Mouse (Mus musculus): ENCODE data around the gene Cpvl. TPM values are rescaled to one million over a fixed set of nuclear protein-coding genes. Genes with fewer than 3 reads are reported as not detected.

The Cpvl gene
- polyA plus RNA-seq, 1 experiment: not detected

GRCm38 (mm10) chr6:53951421-53951820 is 27.1 kb downstream of the Cpvl start:
- TF ChIP-seq POLR2A (IDR thresholded peaks at IDR 0.05; ENCODE audit: insufficient read depth, low read depth, low read length) (no peak), CTCF (IDR thresholded peaks at IDR 0.05; ENCODE audit: insufficient read depth, low read depth, low read length) (no peak)
- WGBS: 79% methylated on average over 4 of the region's 4 CpGs
- Histone ChIP-seq H3K27ac (ENCODE audit: insufficient read depth, low read depth, low read length) (no peak overlapping the region), H3K4me1 (ENCODE audit: control insufficient read depth, insufficient read depth, low read length) (peaks cover 14% of the 10 kb centered on the region), H3K4me3 (ENCODE audit: insufficient read depth, low read depth, low read length) (no peak overlapping the region)

DNA sequence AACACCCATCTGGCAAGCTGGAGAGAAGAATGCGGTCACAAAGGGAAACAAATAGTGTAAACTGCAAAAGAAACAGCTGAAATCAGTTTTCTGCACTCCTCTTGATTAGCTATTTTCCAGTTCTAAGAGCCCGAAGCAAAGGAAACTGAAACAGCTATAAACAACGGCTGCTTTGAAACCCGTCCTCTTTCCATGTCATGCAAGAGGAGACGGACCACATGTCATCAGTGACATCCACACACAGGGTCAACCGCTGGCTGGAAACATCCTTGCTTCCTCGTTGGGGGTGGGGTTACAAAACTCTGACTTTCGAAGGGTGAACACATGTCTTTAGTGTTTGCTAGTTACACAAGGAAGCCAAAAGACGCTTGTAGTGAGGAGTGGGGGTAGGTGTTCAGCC is 27.6 kb downstream of the Cpvl start:
- H3K27ac ChIP-seq (ENCODE audit: insufficient read depth, low read depth, low read length): no peak overlapping the region
- 55% methylated on average over 9 of the region's 9 CpGs for WGBS
- TF ChIP-seq CTCF (IDR thresholded peaks at IDR 0.05; ENCODE audit: insufficient read depth, low read depth, low read length) (no peak), POLR2A (IDR thresholded peaks at IDR 0.05; ENCODE audit: insufficient read depth, low read depth, low read length) (no peak)
- H3K4me1 ChIP-seq (ENCODE audit: control insufficient read depth, insufficient read depth, low read length): peaks cover 14% of the 10 kb centered on the region
- H3K4me3 ChIP-seq (ENCODE audit: insufficient read depth, low read depth, low read length): no peak overlapping the region

GRCm38 (mm10) chr6:53948388-53949035 is 30.0 kb downstream of the Cpvl start:
- TF ChIP-seq CTCF (IDR thresholded peaks at IDR 0.05; ENCODE audit: insufficient read depth, low read depth, low read length) (no peak), POLR2A (IDR thresholded peaks at IDR 0.05; ENCODE audit: insufficient read depth, low read depth, low read length) (no peak)
- WGBS: 30% methylated on average over 4 of the region's 4 CpGs
- Histone ChIP-seq H3K27ac (ENCODE audit: insufficient read depth, low read depth, low read length) (peak overlapping the region; percentile 50; the same call in 1 of the 2 replicates), H3K4me1 (ENCODE audit: control insufficient read depth, insufficient read depth, low read length) (peaks cover 16% of the 10 kb centered on the region), H3K4me3 (ENCODE audit: insufficient read depth, low read depth, low read length) (no peak overlapping the region)

- Histone ChIP-seq H3K27ac (ENCODE audit: insufficient read depth, low read depth, low read length) (no peak overlapping the region), H3K4me3 (ENCODE audit: insufficient read depth, low read depth, low read length) (no peak overlapping the region), H3K4me1 (ENCODE audit: control insufficient read depth, insufficient read depth, low read length) (peaks cover 6% of the 10 kb centered on the region)
- TF ChIP-seq POLR2A (IDR thresholded peaks at IDR 0.05; ENCODE audit: insufficient read depth, low read depth, low read length): no peak
- WGBS: 76% methylated on average over 5 of the region's 5 CpGs
Measured at GRCm38 (mm10) chr6:53944887-53945286, 33.6 kb downstream of the Cpvl start.

DNA sequence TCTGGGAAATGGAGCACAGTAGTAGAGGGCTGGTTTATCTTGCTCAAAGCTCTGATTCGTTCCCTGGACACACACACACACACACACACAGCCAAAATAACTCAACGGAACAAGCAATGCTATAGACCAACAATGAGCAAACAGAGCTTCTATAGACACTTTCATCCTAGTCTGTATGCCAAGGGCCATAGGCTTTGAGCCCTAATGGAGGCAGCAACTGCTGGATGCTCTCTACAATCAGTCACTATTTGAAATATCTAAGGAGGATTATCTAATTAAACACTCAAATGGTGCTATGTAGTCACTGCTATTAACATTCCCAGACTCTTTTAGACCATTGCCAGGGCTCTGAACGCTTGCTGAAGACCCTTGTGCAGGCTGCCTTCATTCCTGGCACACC is 34.1 kb downstream of the Cpvl start:
- H3K4me3 ChIP-seq (ENCODE audit: insufficient read depth, low read depth, low read length): no peak overlapping the region
- WGBS: 37% methylated on average over 3 of the region's 3 CpGs
- peaks cover 4% of the 10 kb centered on the region for H3K4me1 ChIP-seq (ENCODE audit: control insufficient read depth, insufficient read depth, low read length)
- no peak for TF ChIP-seq POLR2A (IDR thresholded peaks at IDR 0.05; ENCODE audit: insufficient read depth, low read depth, low read length)
- peak overlapping the region; percentile 15; the same call in 1 of the 2 replicates for H3K27ac ChIP-seq (ENCODE audit: insufficient read depth, low read depth, low read length)

DNA sequence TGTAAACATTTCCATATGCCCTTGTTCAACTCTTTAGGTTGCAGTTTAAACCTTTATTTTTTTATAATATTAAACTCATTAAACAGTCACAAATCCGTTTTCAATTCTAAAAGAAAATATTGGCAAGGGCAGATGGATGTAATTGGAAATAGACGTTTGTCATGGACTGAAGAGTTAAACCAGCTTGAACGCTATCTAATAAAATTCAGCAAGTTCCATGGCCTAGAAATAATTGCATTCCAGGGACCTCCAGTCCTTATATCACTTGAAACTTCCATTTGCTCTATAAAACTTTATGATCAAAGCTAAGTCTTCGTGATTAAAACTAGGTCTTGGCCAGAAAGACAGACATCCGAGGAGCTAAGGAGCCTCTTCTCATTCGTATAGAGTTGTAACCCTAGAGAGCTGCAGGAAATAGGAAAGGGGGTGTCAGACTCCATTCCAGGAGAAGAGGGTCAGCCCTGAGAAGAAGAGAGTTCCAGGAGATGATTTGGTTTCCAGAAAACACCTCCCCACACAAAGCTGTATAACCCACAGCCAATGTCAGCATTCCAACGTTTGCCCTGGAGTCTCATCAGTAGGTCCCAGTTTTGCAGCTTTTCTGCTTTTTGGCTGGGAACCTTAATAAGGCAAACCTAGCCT is 36.2 kb downstream of the Cpvl start:
- H3K4me1 ChIP-seq (ENCODE audit: control insufficient read depth, insufficient read depth, low read length): peaks cover 2% of the 10 kb centered on the region; the same call in 1 of the 2 replicates
- no peak overlapping the region for H3K4me3 ChIP-seq (ENCODE audit: insufficient read depth, low read depth, low read length)
- no peak for TF ChIP-seq CTCF (IDR thresholded peaks at IDR 0.05; ENCODE audit: insufficient read depth, low read depth, low read length)
- TF ChIP-seq POLR2A (IDR thresholded peaks at IDR 0.05; ENCODE audit: insufficient read depth, low read depth, low read length): no peak
- no peak overlapping the region for H3K27ac ChIP-seq (ENCODE audit: insufficient read depth, low read depth, low read length)
- WGBS: 93% methylated on average over 7 of the region's 7 CpGs

GRCm38 (mm10) chr6:53939752-53940151 is 38.7 kb downstream of the Cpvl start:
- TF ChIP-seq POLR2A (IDR thresholded peaks at IDR 0.05; ENCODE audit: insufficient read depth, low read depth, low read length) (no peak), CTCF (IDR thresholded peaks at IDR 0.05; ENCODE audit: insufficient read depth, low read depth, low read length) (no peak)
- Histone ChIP-seq H3K4me1 (ENCODE audit: control insufficient read depth, insufficient read depth, low read length) (peaks cover 2% of the 10 kb centered on the region; the same call in 1 of the 2 replicates), H3K27ac (ENCODE audit: insufficient read depth, low read depth, low read length) (no peak overlapping the region), H3K4me3 (ENCODE audit: insufficient read depth, low read depth, low read length) (no peak overlapping the region)
- WGBS: 72% methylated on average over 8 of the region's 8 CpGs

DNA sequence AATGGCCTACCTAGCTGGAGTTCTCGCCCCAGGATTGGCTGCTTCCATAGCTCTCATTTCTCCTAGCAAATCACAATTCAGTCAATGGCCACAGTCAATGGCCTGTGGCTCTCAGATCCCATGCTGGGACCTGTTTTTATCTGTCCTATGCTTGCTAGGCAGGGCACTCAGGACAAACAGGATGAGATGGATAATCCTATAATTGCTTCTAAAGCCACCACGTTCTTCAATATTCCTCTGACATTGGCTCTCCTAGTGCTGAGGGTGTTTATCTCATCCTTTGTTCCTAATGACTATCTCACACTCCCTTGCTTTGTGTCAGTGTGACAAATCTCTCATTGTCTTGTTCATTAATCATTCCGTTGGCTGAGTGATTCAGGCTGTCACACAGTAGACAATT is 39.5 kb downstream of the Cpvl start:
- TF ChIP-seq CTCF (IDR thresholded peaks at IDR 0.05; ENCODE audit: insufficient read depth, low read depth, low read length) (no peak), POLR2A (IDR thresholded peaks at IDR 0.05; ENCODE audit: insufficient read depth, low read depth, low read length) (no peak)
- Histone ChIP-seq H3K27ac (ENCODE audit: insufficient read depth, low read depth, low read length) (no peak overlapping the region), H3K4me3 (ENCODE audit: insufficient read depth, low read depth, low read length) (no peak overlapping the region), H3K4me1 (ENCODE audit: control insufficient read depth, insufficient read depth, low read length) (peaks cover 2% of the 10 kb centered on the region; the same call in 1 of the 2 replicates)
- 75% methylated on average over 3 of the region's 3 CpGs for WGBS

Measured in olfactory bulb, adult 2 months (tissue).